Mouse (Mus musculus) stomach, postnatal 0 days (tissue): ENCODE data around the gene Spem2.

Experiments used
- CTCF ChIP-seq: IDR thresholded peaks from 2 replicates; pipeline ENCODE4 v1.5.1; 2016; ENCODE audit warnings: antibody characterized with exemption, low read depth, mild to moderate bottlenecking, moderate library complexity
- EP300 ChIP-seq: optimal IDR thresholded peaks from 2 replicates; pipeline ENCODE3; 2016; ENCODE audit warnings: antibody characterized with exemption

GRCm38 (mm10) chr11:69795168-69795982 lies 22.9 kb downstream of the Spem2 start, which contains the start of gene Chrnb1:
- no peak for TF ChIP-seq EP300
- TF ChIP-seq CTCF = peak; percentile 21; the same call in 1 of the 2 replicates
